Mouse (Mus musculus) frontal cortex, postnatal 14 days (tissue): Measurements from ENCODE around the gene Nsun3.
"Not testable (repeated sequence)": the region's sequence is repeated elsewhere in the genome, so short reads cannot be mapped to it uniquely, and the experiment has no call there.

ENCODE experiments used
- DNase-seq, 2 experiments: peaks; one replicate each; pipeline ENCODE4 v3.0.0; 2022; ENCODE audit warnings: low spot score in 2 of 2

Nsun3 gene

GRCm38 (mm10) chr16:62753079-62753478 lies 33.5 kb downstream of the Nsun3 start:
- DNase-seq = no peak

- DNase-seq = no peak
These were observed 40.7 kb downstream of the Nsun3 start for GRCm38 (mm10) chr16:62745875-62746274.

- DNase-seq = no peak
These were observed 52.3 kb downstream of the Nsun3 start for GRCm38 (mm10) chr16:62734359-62734758.

GRCm38 (mm10) chr16:62730291-62730690 lies 56.3 kb downstream of the Nsun3 start:
- no peak for DNase-seq

- no peak for DNase-seq
These were observed 56.8 kb downstream of the Nsun3 start for GRCm38 (mm10) chr16:62729846-62730245.

- not testable (repeated sequence) for DNase-seq
These were observed 68.4 kb downstream of the Nsun3 start for GRCm38 (mm10) chr16:62718255-62718654.

- DNase-seq = no peak
These were observed 96.2 kb downstream of the Nsun3 start for GRCm38 (mm10) chr16:62690436-62690835.

- no peak for DNase-seq
These were observed 100.5 kb downstream of the Nsun3 start for GRCm38 (mm10) chr16:62686073-62686472.

GRCm38 (mm10) chr16:62685494-62685893 lies 101.1 kb downstream of the Nsun3 start:
- DNase-seq = no peak
